ENCODE assay signal across 12 mouse cellular contexts in the genomic region with DNA sequence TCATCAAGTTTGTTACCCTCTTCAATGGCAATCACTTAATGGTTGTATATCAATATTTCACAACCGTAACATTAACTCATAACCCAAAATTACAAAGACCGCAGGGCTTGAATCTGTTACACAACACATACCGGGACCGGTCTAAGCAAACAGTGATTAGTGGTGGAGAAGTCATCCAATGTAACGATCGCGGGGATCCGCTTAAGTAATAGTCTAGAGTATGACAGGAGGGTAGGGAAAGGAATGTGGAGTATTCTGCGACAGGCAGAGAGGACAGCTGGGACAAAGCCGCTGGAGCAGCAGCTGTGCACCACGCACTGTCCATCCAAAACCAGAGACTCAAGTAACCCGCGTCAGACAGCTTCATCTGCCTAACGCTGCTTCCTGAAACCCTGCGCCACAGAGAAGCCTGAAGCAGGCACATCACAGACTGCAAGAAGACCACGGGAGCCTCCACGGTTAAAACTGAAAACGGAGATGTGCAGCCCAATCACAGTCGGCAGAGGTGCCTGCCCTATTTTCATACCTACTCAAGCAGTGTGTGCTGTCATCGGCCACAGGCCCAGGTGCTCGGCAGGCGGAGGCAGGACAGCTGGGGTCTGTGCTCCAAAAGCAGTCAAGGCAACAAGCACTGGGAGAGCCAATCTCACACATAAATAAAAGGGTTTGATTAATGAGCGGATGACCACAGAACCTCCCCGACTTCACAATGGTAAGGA. TPM values are rescaled to one million over a fixed set of nuclear protein-coding genes. Genes with fewer than 3 reads are reported as not detected.
DNase-seq lines count a peak whose midpoint lies in the region; ATAC-seq and TF ChIP-seq lines count a peak whose summit lies in the region.
"Had no signal": no experiment of that assay in that cellular context is flagged by ENCODE, and none has a peak within 500 bp of the region (broad histone marks: within the 10 kb centered on the region; RNA-seq: fewer than 3 reads in every experiment).

No protein-coding gene starts in this region.

- no peak overlapping the region; the same call in 1 of the 2 replicates for H3K4me3 ChIP-seq in heart, embryonic 12.5 days
- no peak overlapping the region for H3K4me3 ChIP-seq in neural tube, embryonic 11.5 days (ENCODE audit: low read depth, low read length)
- H3K4me3 ChIP-seq in cerebellum, adult 2 months (replicated peaks; ENCODE audit: insufficient read depth, low read depth, low read length) = no peak overlapping the region
- H3K4me3 ChIP-seq: forebrain, embryonic 15.5 days; hindbrain, embryonic 15.5 days; liver, embryonic 13.5 days had no signal

- no peaks in the 10 kb centered on the region for H3K27me3 ChIP-seq in heart, embryonic 12.5 days (replicated peaks)
- no peaks in the 10 kb centered on the region for H3K27me3 ChIP-seq in neural tube, embryonic 11.5 days (ENCODE audit: control insufficient read depth, insufficient read depth, low read length)
- H3K27me3 ChIP-seq in cerebellum, adult 2 months (ENCODE audit: control insufficient read depth, insufficient read depth, low read length) = no peaks in the 10 kb centered on the region
- H3K27me3 ChIP-seq: forebrain, embryonic 15.5 days; hindbrain, embryonic 15.5 days; liver, embryonic 13.5 days had no signal

- no peaks in the 10 kb centered on the region for H3K36me3 ChIP-seq in heart, embryonic 12.5 days
- H3K36me3 ChIP-seq in neural tube, embryonic 11.5 days (ENCODE audit: control insufficient read depth, insufficient read depth, low read length) = no peaks in the 10 kb centered on the region
- H3K36me3 ChIP-seq: forebrain, embryonic 15.5 days; hindbrain, embryonic 15.5 days; liver, embryonic 13.5 days had no signal

- 64% methylated on average over 24 of the region's 24 CpGs for WGBS in heart, embryonic 12.5 days
- 86% methylated on average over 24 of the region's 24 CpGs for WGBS in neural tube, embryonic 11.5 days
- WGBS in cerebellum, adult 2 months = 89% methylated on average over 24 of the region's 24 CpGs

- TF ChIP-seq POLR2A in cerebellum, adult 2 months (IDR thresholded peaks at IDR 0.05; ENCODE audit: borderline replicate concordance, insufficient read depth, low read length) = no peak

- no peak for ATAC-seq in heart, embryonic 12.5 days (ENCODE audit: insufficient number of reproducible peaks, low FRiP score)
- no peak for ATAC-seq in neural tube, embryonic 11.5 days (ENCODE audit: insufficient read depth, low FRiP score, low TSS enrichment)
- ATAC-seq: forebrain, embryonic 15.5 days had no signal

- no peak for DNase-seq in heart, postnatal 4 days
- DNase-seq in neural tube, embryonic 11.5 days (ENCODE audit: low spot score) = peak; percentile 36
- no peak for DNase-seq in neural tube, embryonic 10.5 days (ENCODE audit: extremely low spot score, low spot score)
- peak; percentile 32 for DNase-seq in lung, postnatal 14 days
- DNase-seq in cerebellum, adult 2 months = no peak
- DNase-seq in urinary bladder, postnatal 25 days (ENCODE audit: low spot score) = no peak
- no peak for DNase-seq in spleen, postnatal 4 days (ENCODE audit: low spot score in 2 of 2)
- DNase-seq: adrenal gland, postnatal 25 days; liver, embryonic 13.5 days had no signal

- no peak for TF ChIP-seq CTCF in cerebellum, adult 2 months (IDR thresholded peaks at IDR 0.05; ENCODE audit: borderline replicate concordance, insufficient read depth, low read depth, low read length)

- H3K27ac ChIP-seq in heart, embryonic 12.5 days (ENCODE audit: poor library complexity, severe bottlenecking) = no peak overlapping the region
- H3K27ac ChIP-seq in neural tube, embryonic 11.5 days (ENCODE audit: low read depth, low read length) = no peak overlapping the region
- H3K27ac ChIP-seq in cerebellum, adult 2 months (ENCODE audit: insufficient read depth, low read length) = no peak overlapping the region
- H3K27ac ChIP-seq: forebrain, embryonic 15.5 days; hindbrain, embryonic 15.5 days; liver, embryonic 13.5 days had no signal

- peak overlapping the region; percentile 56 for H3K4me2 ChIP-seq in heart, embryonic 12.5 days
- H3K4me2 ChIP-seq in neural tube, embryonic 11.5 days (ENCODE audit: low read depth) = no peak overlapping the region
- H3K4me2 ChIP-seq: forebrain, embryonic 15.5 days; hindbrain, embryonic 15.5 days; liver, embryonic 13.5 days had no signal

- peaks cover 77% of the 10 kb centered on the region for H3K4me1 ChIP-seq in heart, embryonic 12.5 days (replicated peaks)
- 0 out of 2 replicates have a peak, but pooled peaks cover 2% of the 10 kb centered on the region for H3K4me1 ChIP-seq in neural tube, embryonic 11.5 days (ENCODE audit: control insufficient read depth, insufficient read depth, low read length)
- no peaks in the 10 kb centered on the region for H3K4me1 ChIP-seq in cerebellum, adult 2 months (ENCODE audit: control insufficient read depth, insufficient read depth, low read length)
- H3K4me1 ChIP-seq: forebrain, embryonic 15.5 days; hindbrain, embryonic 15.5 days had no signal

- H3K9me3 ChIP-seq in heart, embryonic 12.5 days (replicated peaks) = no peaks in the 10 kb centered on the region
- no peaks in the 10 kb centered on the region for H3K9me3 ChIP-seq in neural tube, embryonic 11.5 days (ENCODE audit: control insufficient read depth, low read length)
- H3K9me3 ChIP-seq: forebrain, embryonic 15.5 days; hindbrain, embryonic 15.5 days; liver, embryonic 13.5 days had no signal

- H3K9ac ChIP-seq in heart, embryonic 12.5 days = peak overlapping the region; percentile 9; the same call in 1 of the 2 replicates
- H3K9ac ChIP-seq in neural tube, embryonic 11.5 days (ENCODE audit: low read length) = no peak overlapping the region
- H3K9ac ChIP-seq: forebrain, embryonic 15.5 days; hindbrain, embryonic 15.5 days; liver, embryonic 13.5 days had no signal

RNA-seq across cellular contexts. Expression of a gene that starts 13.8 kb away (rescaled TPM):
- polyA plus RNA-seq in heart, embryonic 12.5 days (2016; fragmentation: Nextera tagmentation; extraction: Ambion mirVana) = 61.6 and 65.6 TPM in 2 replicates
- 10 to 100 TPM; 61.7 to 62.6 TPM for total RNA-seq in heart, postnatal 4 days (2021)
- 25.4 and 26.9 TPM in 2 replicates for polyA plus RNA-seq in neural tube, embryonic 11.5 days (2014; fragmentation: Nextera tagmentation; extraction: Ambion mirVana)
- 7.3 and 7.9 TPM in 2 replicates for polyA plus RNA-seq in cerebellum, adult 2 months (2012; rRNA removed)

Comparison
In these comparisons a context has a peak if more than half of its experiments do, and no peak if none do; other contexts are left out.
1. DNase-seq: peak in neural tube, embryonic 11.5 days (single experiment) and lung, postnatal 14 days (single experiment); none in heart, postnatal 4 days (single experiment), neural tube, embryonic 10.5 days (single experiment), cerebellum, adult 2 months (0 of 2), urinary bladder, postnatal 25 days (single experiment) and spleen, postnatal 4 days (0 of 2).